ENCODE assay signal across 8 mouse cellular contexts in genomic region chr12:36040571-36041280, GRCm38 (mm10). TPM values are rescaled to one million over a fixed set of nuclear protein-coding genes. Genes with fewer than 3 reads are reported as not detected.
DNase-seq lines count a peak whose midpoint lies in the region; ATAC-seq and TF ChIP-seq lines count a peak whose summit lies in the region.

No protein-coding gene starts in this region.

- H3K9me3 ChIP-seq in lung, embryonic 14.5 days (ENCODE audit: low read depth, low read length) = no peaks in the 10 kb centered on the region
- no peaks in the 10 kb centered on the region for H3K9me3 ChIP-seq in hindbrain, postnatal 0 days (ENCODE audit: low read length)
- H3K9me3 ChIP-seq in midbrain, embryonic 16.5 days (replicated peaks; ENCODE audit: control insufficient read depth, low read length, poor library complexity, severe bottlenecking) = no peaks in the 10 kb centered on the region

- H3K4me3 ChIP-seq in lung, embryonic 14.5 days (ENCODE audit: low read depth, low read length) = peak overlapping the region; percentile 81
- H3K4me3 ChIP-seq in hindbrain, postnatal 0 days (ENCODE audit: low read length) = peak overlapping the region; percentile 99
- H3K4me3 ChIP-seq in midbrain, embryonic 16.5 days (ENCODE audit: low read depth, low read length) = peak overlapping the region; percentile 62

- H3K27me3 ChIP-seq in lung, embryonic 14.5 days (ENCODE audit: insufficient read depth, low read length) = no peaks in the 10 kb centered on the region
- H3K27me3 ChIP-seq in hindbrain, postnatal 0 days (ENCODE audit: insufficient read depth, low read length) = no peaks in the 10 kb centered on the region
- H3K27me3 ChIP-seq in midbrain, embryonic 16.5 days (ENCODE audit: control insufficient read depth, insufficient read depth, low read depth, low read length) = no peaks in the 10 kb centered on the region

- H3K4me1 ChIP-seq in lung, embryonic 14.5 days (ENCODE audit: insufficient read depth) = no peaks in the 10 kb centered on the region
- H3K4me1 ChIP-seq in hindbrain, postnatal 0 days (ENCODE audit: insufficient read depth, low read length) = 0 out of 2 replicates have a peak, but pooled peaks cover 8% of the 10 kb centered on the region
- H3K4me1 ChIP-seq in midbrain, embryonic 16.5 days (ENCODE audit: control insufficient read depth, insufficient read depth, low read length) = peaks cover 20% of the 10 kb centered on the region

- peak overlapping the region; percentile 96 for H3K4me2 ChIP-seq in lung, embryonic 14.5 days
- H3K4me2 ChIP-seq in hindbrain, postnatal 0 days (ENCODE audit: low read depth, low read length) = peak overlapping the region; percentile 67
- H3K4me2 ChIP-seq in midbrain, embryonic 16.5 days (ENCODE audit: low read length) = peak overlapping the region; percentile 82

- H3K27ac ChIP-seq in lung, embryonic 14.5 days (ENCODE audit: low read depth) = no peak overlapping the region
- peak overlapping the region; percentile 96; the same call in 1 of the 2 replicates for H3K27ac ChIP-seq in hindbrain, postnatal 0 days
- H3K27ac ChIP-seq in midbrain, embryonic 16.5 days (ENCODE audit: low read length) = 0 out of 2 replicates have a peak overlapping the region, but pooled peaks have one; percentile 6

- H3K9ac ChIP-seq in lung, embryonic 14.5 days = no peak overlapping the region
- H3K9ac ChIP-seq in hindbrain, postnatal 0 days (replicated peaks; ENCODE audit: low read length) = peak overlapping the region; percentile 98
- peak overlapping the region; percentile 99 for H3K9ac ChIP-seq in midbrain, embryonic 16.5 days (ENCODE audit: low read depth, low read length)

- 44% methylated on average over 10 of the region's 10 CpGs for WGBS in lung, embryonic 14.5 days
- WGBS in hindbrain, postnatal 0 days = 34% methylated on average over 10 of the region's 10 CpGs
- 40% methylated on average over 10 of the region's 10 CpGs for WGBS in midbrain, embryonic 16.5 days

- no peak for TF ChIP-seq CTCF in lung, embryonic 14.5 days (IDR thresholded peaks at IDR 0.05; ENCODE audit: low read depth)
- TF ChIP-seq CTCF in hindbrain, postnatal 0 days (IDR thresholded peaks at IDR 0.05; ENCODE audit: low read depth) = no peak

- no peak for DNase-seq in lung, embryonic 14.5 days
- DNase-seq in lung, postnatal 14 days = no peak
- DNase-seq in embryo, embryonic 9.5 days (ENCODE audit: extremely low spot score) = peak; percentile 23
- DNase-seq in hindbrain, postnatal 0 days (ENCODE audit: low spot score) = peak; percentile 14
- DNase-seq in adrenal gland, adult 2 months = no peak
- DNase-seq in urinary bladder, postnatal 10 days (ENCODE audit: low spot score) = no peak
- no peak for DNase-seq in urinary bladder, adult 2 months (ENCODE audit: low spot score)

- no peak for ATAC-seq in lung, embryonic 14.5 days (ENCODE audit: insufficient read depth)
- no peak for ATAC-seq in hindbrain, postnatal 0 days
- ATAC-seq in midbrain, embryonic 16.5 days = no peak

- H3K36me3 ChIP-seq in lung, embryonic 14.5 days (ENCODE audit: insufficient read depth) = no peaks in the 10 kb centered on the region
- no peaks in the 10 kb centered on the region for H3K36me3 ChIP-seq in hindbrain, postnatal 0 days (ENCODE audit: insufficient read depth, low read length)
- no peaks in the 10 kb centered on the region for H3K36me3 ChIP-seq in midbrain, embryonic 16.5 days (ENCODE audit: control insufficient read depth, insufficient read depth, low read length)

RNA-seq across cellular contexts. Expression of gene Tspan13, which starts 1.6 kb away (rescaled TPM):
- polyA plus RNA-seq in lung, embryonic 14.5 days (2014; fragmentation: Nextera tagmentation; extraction: Ambion mirVana) = 108 and 117 TPM in 2 replicates
- 250 and 296 TPM in 2 replicates for total RNA-seq in hindbrain, postnatal 0 days (2014; rRNA removed)
- polyA plus RNA-seq in hindbrain, postnatal 0 days (2015; fragmentation: Nextera tagmentation; extraction: Ambion mirVana) = 378 and 380 TPM in 2 replicates
- polyA plus RNA-seq in midbrain, embryonic 16.5 days (2015; fragmentation: Nextera tagmentation; extraction: Ambion mirVana) = 387 and 445 TPM in 2 replicates
- 10 to 100 TPM; 10.1 to 15.5 TPM for total RNA-seq in adrenal gland, adult 2 months (2021)
- 79.2 and 146 TPM in 2 replicates for polyA plus RNA-seq in adrenal gland, adult 2 months (2012; rRNA removed)
- 111 and 116 TPM in 2 replicates for polyA plus RNA-seq in urinary bladder, adult 2 months (2012; rRNA removed)

RNA-seq across cellular contexts. Expression of gene Agr2, which starts 48.0 kb away (rescaled TPM):
- polyA plus RNA-seq in lung, embryonic 14.5 days (2014; fragmentation: Nextera tagmentation; extraction: Ambion mirVana) = 0.41 and 0.50 TPM in 2 replicates
- total RNA-seq in hindbrain, postnatal 0 days (2014; rRNA removed) = not detected in 2 replicates
- 0.25 TPM in 1 of 2 replicates, not detected in the other for polyA plus RNA-seq in hindbrain, postnatal 0 days (2015; fragmentation: Nextera tagmentation; extraction: Ambion mirVana)
- polyA plus RNA-seq in midbrain, embryonic 16.5 days (2015; fragmentation: Nextera tagmentation; extraction: Ambion mirVana) = 0.23 TPM in 1 of 2 replicates, not detected in the other
- total RNA-seq in adrenal gland, adult 2 months (2021) = not detected
- polyA plus RNA-seq in adrenal gland, adult 2 months (2012; rRNA removed) = not detected in 2 replicates
- polyA plus RNA-seq in urinary bladder, adult 2 months (2012; rRNA removed) = 5.1 and 6.2 TPM in 2 replicates

Comparison
In these comparisons a context has a peak if more than half of its experiments do, and no peak if none do; other contexts are left out.
1. DNase-seq: peak in embryo, embryonic 9.5 days (single experiment) and hindbrain, postnatal 0 days (single experiment); none in lung, embryonic 14.5 days (single experiment), lung, postnatal 14 days (single experiment), adrenal gland, adult 2 months (single experiment), urinary bladder, postnatal 10 days (single experiment) and urinary bladder, adult 2 months (single experiment).
2. Peak in every context shown above with its lines, with median percentiles within 50 percentile points of each other: H3K4me2 ChIP-seq and H3K4me3 ChIP-seq.